Mouse (Mus musculus): ENCODE results near the gene Rpap2.

Rpap2 gene

DNA sequence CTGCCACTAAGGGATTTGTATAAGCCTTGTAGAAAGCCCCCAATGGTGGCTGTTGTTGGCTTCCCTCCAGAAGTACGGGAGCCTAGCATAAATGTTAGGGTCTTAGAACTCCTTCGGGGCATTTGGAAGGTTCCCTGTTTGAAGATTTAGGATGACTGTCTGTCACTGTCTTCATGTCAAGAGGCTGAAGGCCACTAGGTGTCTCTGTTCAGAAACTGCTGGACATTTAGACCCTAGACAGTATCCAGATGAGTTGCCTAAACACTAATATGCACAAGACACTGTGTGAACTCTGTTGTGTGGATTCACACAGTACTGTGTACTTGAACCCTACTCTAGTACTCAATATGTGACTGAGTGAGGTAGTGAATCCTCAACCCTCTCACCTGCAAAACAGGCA, 87.2 kb downstream of the Rpap2 start:
- no peak for ATAC-seq (ENCODE audit: insufficient number of reproducible peaks, low FRiP score, low TSS enrichment)

DNA sequence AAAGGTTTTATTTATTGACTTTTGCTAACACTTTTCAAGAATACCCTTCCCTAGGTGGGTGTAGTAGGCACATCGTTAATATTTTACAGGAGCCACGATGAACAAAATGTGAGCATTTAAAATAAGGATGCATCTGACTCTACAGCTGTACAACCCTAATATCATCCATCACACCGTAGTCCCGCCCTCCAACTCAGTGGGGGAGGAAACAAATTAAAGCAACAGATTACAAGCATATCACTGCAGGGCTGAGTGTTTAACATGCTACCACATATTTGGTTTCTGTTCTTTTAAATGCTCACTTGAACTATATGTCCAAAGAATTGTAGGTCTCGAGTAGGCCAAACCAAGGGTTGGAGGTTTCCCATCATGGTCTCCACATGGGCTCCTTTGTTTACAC, 90.0 kb downstream of the Rpap2 start:
- no peak for ATAC-seq (ENCODE audit: insufficient number of reproducible peaks, low FRiP score, low TSS enrichment)

DNA sequence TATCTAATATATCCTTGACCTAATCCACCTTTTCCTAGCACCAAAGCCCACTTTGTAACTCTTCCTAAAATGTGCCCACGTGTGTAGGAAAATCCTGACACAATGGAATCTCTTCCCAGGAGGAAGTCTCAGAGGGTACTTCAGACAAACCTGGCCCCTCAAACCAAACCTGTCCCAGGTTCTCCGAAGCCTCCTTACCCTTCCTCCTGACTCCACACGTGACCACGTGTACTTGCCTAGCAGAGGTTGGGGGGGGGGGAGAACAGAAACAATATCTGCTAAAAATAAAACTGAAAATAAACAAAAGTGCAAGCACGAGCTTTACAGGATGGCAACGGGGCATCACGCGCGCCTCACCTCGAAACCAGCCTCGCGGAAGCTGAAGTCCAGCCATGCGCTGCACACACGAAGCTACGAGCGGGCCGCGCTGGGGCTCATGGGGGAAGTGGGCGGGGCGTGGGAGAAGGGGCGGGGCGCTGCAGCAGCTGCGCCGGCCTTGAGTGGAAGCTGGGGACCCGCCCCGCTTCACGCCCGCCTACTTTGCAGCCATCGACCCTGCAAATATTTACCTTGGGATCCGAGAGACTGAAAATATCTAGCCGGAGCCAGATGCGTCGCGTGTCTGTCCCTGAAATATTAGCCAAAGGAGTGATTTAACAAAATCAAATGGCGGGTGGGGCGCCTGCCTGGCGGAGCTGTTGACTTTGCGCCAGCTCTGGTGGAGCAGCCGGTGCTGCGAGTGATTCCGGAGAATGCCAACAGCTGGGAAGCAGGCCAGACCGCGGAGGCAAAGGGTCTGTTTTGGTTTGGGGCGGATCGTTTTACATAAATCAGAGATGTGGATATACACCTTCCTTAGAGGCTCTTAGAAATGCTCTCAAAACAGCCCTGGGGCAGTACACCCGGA, 90.7 kb downstream of the Rpap2 start:
- no peak for ATAC-seq (ENCODE audit: insufficient number of reproducible peaks, low FRiP score, low TSS enrichment)

DNA sequence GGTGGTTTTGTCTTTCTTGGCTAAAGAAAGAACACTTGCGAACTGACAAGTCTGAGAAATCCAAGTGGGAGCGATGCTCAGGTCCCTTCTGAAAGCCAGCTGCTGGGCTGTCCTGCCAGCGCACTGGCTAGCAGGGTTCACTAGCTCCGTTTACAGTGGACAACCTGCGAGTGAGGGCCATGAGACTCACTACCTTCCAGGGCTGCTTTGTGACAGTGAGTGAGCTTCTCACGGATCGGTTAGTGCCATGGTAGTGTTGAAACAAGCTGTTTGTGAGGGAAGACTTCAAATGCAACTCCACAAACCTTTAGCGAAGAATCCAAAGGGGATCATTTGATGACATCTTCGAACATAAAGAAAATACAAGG, 91.3 kb downstream of the Rpap2 start:
- ATAC-seq (ENCODE audit: insufficient number of reproducible peaks, low FRiP score, low TSS enrichment) = no peak

DNA sequence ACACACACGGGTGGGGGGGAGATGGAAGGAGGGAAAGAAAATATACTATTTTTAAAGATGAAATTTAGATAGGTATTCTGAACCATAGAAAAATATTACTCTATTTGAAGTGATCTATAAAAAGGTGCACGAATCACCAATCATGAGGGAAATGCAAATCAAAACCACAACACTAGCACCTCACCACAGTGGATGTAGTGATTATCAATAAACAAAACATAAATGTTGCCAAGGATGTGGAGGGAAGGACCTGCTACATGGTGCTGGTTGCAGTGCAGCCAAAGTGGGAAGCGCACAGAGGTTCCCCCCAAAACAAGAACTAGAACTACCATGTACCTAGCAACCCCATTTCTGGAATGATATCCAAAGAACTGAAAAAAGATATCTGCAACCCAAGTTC, 97.8 kb downstream of the Rpap2 start:
- no peak for ATAC-seq (ENCODE audit: insufficient number of reproducible peaks, low FRiP score, low TSS enrichment)

DNA sequence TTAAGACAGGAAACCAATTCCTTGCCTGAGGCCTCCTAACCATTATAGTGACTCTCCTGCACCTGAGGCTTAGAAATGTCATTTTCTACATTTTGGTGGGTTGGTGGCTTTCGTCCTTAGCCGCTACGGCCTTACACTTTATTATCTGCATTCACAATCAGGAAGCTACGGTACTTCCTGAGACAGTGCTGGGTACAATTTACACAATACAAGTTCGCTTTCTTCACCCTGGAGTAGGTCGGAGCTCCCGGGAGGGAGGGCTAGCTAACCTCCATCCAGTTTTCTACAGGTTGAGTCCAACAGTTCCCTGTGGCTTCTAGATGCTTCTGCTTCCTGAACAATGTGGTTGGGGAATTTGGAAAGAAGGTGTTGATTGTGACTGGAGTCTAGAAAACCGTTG, 101.7 kb downstream of the Rpap2 start:
- no peak for ATAC-seq (ENCODE audit: insufficient number of reproducible peaks, low FRiP score, low TSS enrichment)

DNA sequence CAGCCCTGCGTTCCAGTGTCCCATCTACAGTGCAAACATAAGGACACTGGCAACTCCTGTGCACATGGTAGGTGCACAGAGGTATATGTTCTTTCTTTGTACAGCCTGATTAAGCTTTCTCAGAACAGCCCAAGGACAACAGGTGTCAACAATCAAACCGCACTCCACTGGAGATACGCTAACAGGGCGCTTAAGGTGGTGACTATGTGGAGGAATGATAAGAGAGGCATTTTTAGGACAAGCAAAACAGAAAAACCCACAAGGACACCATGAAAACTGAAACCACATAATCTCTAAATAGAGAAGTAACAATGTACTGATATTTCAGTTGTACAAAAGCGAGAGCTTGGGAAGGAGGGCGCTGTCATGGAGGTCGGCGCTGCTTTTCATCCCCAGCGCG, 103.7 kb downstream of the Rpap2 start:
- no peak for ATAC-seq (ENCODE audit: insufficient number of reproducible peaks, low FRiP score, low TSS enrichment)

DNA sequence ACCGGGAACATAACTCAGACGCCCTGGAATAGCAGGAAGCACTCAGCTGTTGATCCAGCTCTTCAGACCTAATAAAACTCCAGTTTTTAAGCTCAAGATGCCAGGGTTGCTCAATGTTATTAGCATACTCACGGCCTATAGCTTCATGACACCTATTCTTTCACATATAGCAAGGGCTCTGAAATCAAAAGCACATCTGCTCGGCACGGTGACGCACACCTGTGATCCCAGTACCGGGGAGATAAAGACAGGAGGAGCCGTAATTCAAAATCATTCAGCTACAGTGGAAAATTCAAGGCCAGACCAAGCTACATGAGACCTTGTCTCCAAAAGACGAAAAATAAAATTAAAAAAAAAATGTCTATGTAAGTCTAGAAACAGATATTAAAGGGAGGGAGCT, 104.5 kb downstream of the Rpap2 start:
- ATAC-seq (ENCODE audit: insufficient number of reproducible peaks, low FRiP score, low TSS enrichment) = no peak

DNA sequence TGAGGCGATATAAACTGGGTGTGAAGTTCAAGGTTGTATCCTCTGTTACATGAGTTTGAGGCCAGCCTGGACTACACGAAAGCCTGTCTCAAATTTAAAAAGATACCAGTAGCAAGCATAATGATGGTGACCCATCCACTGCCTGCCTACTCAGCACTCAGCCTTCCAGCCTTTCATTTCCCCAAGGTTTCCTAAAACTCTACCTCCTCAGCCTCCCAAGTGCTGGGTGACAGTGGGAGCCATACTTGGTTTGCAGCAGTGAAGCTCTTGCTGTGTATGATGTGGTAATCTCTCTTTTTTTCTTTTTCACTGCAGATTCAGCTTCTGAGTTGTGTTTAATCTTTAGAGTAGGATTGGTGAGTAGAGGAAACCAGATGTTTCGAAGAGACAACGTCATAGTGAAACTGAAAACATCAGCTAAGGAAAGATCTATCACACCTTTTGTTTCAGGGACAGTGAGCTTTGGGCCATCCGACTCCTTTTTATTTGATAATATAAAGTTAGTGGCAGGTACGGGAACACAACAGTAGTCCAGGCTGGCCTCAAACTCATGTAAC, 106.1 kb downstream of the Rpap2 start:
- no peak for ATAC-seq (ENCODE audit: insufficient number of reproducible peaks, low FRiP score, low TSS enrichment)

DNA sequence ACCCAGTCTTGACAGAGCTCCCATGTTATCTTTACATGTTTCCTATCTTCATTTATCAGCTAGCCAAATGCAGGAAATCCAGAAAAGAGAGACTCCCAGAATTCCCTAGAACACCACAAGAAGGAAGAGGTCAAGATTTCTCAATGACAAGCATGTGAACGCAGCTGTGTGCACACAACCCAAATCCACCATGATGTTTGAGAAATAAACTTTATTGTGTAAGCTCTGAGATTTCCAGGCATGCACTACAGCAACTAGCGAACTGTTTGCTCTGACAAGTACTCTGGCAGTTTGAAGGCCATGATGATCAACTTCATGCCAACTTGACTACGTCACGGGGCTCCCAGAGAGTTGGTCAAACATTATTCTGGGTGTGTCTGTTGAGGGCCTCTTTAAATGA, 108.6 kb downstream of the Rpap2 start:
- no peak for ATAC-seq (ENCODE audit: insufficient number of reproducible peaks, low FRiP score, low TSS enrichment)

DNA sequence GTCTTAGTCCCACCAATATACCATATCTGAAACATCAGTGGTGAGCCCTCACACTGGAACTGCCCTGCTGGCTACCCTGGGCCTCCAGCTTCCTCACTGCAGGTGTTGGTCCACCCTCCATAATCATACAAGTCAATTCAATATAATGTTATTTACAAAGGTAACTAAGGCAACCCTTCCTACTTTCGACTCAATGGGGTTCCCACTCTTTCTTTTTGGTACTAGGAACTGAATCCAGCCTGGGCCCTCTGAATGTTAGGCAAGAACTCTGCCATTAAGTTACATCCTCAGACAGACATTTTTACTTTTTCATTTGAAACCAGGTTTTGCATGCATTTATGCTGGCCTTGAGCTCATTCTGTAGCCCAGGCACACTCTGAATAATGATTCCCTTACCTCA, 109.1 kb downstream of the Rpap2 start:
- ATAC-seq (ENCODE audit: insufficient number of reproducible peaks, low FRiP score, low TSS enrichment) = no peak

DNA sequence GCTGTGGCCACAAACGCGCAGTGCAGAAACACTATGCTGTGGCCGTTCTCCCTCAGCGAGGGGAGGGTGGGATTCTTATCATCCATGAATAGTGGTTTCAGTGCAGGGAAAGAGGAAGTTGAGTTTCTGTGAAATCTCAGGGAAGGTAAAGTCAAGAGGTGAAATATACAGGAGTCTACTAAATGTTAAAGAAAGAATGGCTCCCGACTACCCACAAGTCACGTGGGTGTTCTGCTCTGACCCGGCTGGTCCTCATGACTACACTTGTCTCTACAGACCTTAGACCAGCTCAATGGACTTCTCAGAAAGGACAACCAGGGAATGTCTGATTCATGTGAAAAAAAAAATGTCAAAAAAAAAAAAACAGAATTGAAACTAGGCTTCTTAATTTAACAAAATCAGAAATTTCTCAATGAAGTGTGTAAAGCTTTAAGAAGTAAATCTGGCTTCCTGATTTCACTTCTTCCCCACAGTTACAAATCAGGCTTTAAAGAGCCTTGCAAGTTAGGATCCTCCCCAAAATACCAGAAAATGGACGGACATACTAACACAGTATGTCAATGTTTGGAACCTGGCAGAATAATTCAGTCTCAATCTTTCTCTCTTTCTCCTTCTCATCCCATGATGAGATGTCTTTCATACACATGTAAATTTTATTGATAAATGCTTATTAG, 111.1 kb downstream of the Rpap2 start:
- ATAC-seq (ENCODE audit: insufficient number of reproducible peaks, low FRiP score, low TSS enrichment) = no peak

All from cerebellum, adult (tissue).